Mouse (Mus musculus): Measurements from ENCODE around the gene Ttll7. TPM values are rescaled to one million over a fixed set of nuclear protein-coding genes. Genes with fewer than 3 reads are reported as not detected.

Ttll7 gene
- total and polyA plus RNA-seq, 3 experiments = not detected

DNA sequence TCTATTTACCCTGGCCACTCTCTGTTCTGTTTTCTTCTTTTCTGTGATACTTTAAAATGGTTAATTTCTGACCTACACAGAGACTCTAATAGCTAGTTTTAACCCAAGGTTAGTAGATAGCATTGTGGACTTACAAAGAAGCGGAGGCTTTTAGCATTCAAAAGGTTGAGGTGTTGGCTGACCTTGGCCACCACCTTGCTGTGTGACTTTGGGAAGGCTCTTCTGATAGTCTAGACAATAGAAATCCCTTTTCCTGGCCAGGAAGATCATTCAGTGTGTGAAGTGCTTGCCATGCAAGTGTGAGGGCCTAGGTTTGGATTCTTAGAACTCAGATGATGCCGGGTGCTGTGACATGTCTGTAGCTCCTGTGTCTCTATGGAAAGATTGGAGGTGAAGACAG, 90.9 kb downstream of the Ttll7 start:
- Histone ChIP-seq H3K4me1 (ENCODE audit: control insufficient read depth in 1 of 2, insufficient read depth in 2 of 2, low read length in 2 of 2) (no peaks in the 10 kb centered on the region), H3K4me3 (ENCODE audit: control insufficient read depth in 1 of 2, insufficient read depth in 1 of 2, low read depth in 2 of 2, low read length in 2 of 2) (no peak overlapping the region), H3K27me3 (ENCODE audit: control insufficient read depth in 1 of 2, insufficient read depth in 2 of 2, low read length in 2 of 2) (peaks cover 0 to 2% of the 10 kb centered on the region in 2 experiments; a peak in 1 of 4 replicates), H3K27ac (ENCODE audit: control insufficient read depth, low read depth, low read length) (no peak overlapping the region), H3K79me2 (ENCODE audit: control insufficient read depth, insufficient read depth, low read length, poor library complexity) (no peaks in the 10 kb centered on the region), H3K9ac (ENCODE audit: control insufficient read depth, low read depth, low read length, poor library complexity, severe bottlenecking) (no peak overlapping the region), H3K9me3 (replicated peaks; ENCODE audit: insufficient read depth, low read length) (no peaks in the 10 kb centered on the region), H3K36me3 (ENCODE audit: control insufficient read depth in 1 of 2, insufficient read depth in 2 of 2, low read length in 2 of 2) (0 out of 4 replicates have a peak, but pooled peaks cover 0 to 2% of the 10 kb centered on the region in 2 experiments)
- TF ChIP-seq MXI1 (IDR thresholded peaks at IDR 0.05; ENCODE audit: low read depth, low read length) (no peak), MYC (IDR thresholded peaks at IDR 0.05; ENCODE audit: low read depth, low read length) (no peak), MYB (IDR thresholded peaks at IDR 0.05; ENCODE audit: low read depth, low read length) (no peak), KAT2A (conservative IDR thresholded peaks at IDR 0.05; ENCODE audit: low read depth, low read length) (no peak), MEF2A (IDR thresholded peaks at IDR 0.05; ENCODE audit: extremely low read depth, insufficient replicate concordance, low read depth, low read length, poor library complexity, severe bottlenecking) (no peak), POLR2AphosphoS2 (IDR thresholded peaks at IDR 0.05; ENCODE audit: low read length) (no peak), ZC3H11A (IDR thresholded peaks at IDR 0.05; ENCODE audit: low read depth, low read length) (no peak), MAX (IDR thresholded peaks at IDR 0.05; ENCODE audit: low read length) (no peak), POLR2A (IDR thresholded peaks at IDR 0.05; ENCODE audit: control insufficient read depth in 1 of 2, insufficient read depth in 1 of 2, low read depth in 1 of 2, low read length in 2 of 2, poor library complexity in 1 of 2) (no peak), SIN3A (IDR thresholded peaks at IDR 0.05; ENCODE audit: low read length) (no peak), EP300 (IDR thresholded peaks at IDR 0.05; ENCODE audit: low read depth in 1 of 2, low read length in 2 of 2) (no peak), RCOR1 (IDR thresholded peaks at IDR 0.05; ENCODE audit: low read depth, low read length) (no peak), ZNF384 (IDR thresholded peaks at IDR 0.05; ENCODE audit: low read depth, low read length) (no peak), MAFK (IDR thresholded peaks at IDR 0.05; ENCODE audit: borderline replicate concordance, low read depth, low read length) (no peak), ELF1 (IDR thresholded peaks at IDR 0.05; ENCODE audit: low read depth, low read length) (no peak)
- DNase-seq (ENCODE audit: low read depth, low spot score) = no peak

DNA sequence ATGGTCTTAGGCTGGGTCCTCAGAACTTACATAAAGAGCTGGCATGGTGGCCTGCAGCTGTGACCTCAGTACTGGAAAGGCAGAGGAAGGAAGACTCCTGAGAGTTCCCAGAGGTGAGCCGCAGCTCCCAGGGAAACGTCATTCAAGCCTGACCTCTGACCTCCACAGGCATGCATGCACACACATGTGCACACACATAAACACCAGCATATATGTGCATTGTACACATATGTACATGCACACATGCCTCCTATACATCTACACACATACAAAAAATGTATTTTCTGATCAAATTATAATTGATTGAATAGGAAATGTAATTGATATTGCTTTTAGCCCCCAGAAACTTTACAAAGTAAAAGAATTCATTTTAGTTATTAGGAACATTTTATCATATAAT, 93.2 kb downstream of the Ttll7 start:
- Histone ChIP-seq H3K4me1 (ENCODE audit: control insufficient read depth in 1 of 2, insufficient read depth in 2 of 2, low read length in 2 of 2) (no peaks in the 10 kb centered on the region), H3K9ac (ENCODE audit: control insufficient read depth, low read depth, low read length, poor library complexity, severe bottlenecking) (no peak overlapping the region), H3K4me3 (ENCODE audit: control insufficient read depth in 1 of 2, insufficient read depth in 1 of 2, low read depth in 2 of 2, low read length in 2 of 2) (no peak overlapping the region), H3K9me3 (replicated peaks; ENCODE audit: insufficient read depth, low read length) (no peaks in the 10 kb centered on the region), H3K27ac (ENCODE audit: control insufficient read depth, low read depth, low read length) (no peak overlapping the region), H3K27me3 (ENCODE audit: control insufficient read depth in 1 of 2, insufficient read depth in 2 of 2, low read length in 2 of 2) (peaks cover 0 to 2% of the 10 kb centered on the region in 2 experiments; a peak in 1 of 4 replicates), H3K79me2 (ENCODE audit: control insufficient read depth, insufficient read depth, low read length, poor library complexity) (no peaks in the 10 kb centered on the region), H3K36me3 (ENCODE audit: control insufficient read depth in 1 of 2, insufficient read depth in 2 of 2, low read length in 2 of 2) (0 out of 4 replicates have a peak, but pooled peaks cover 0 to 2% of the 10 kb centered on the region in 2 experiments)
- TF ChIP-seq MEF2A (IDR thresholded peaks at IDR 0.05; ENCODE audit: extremely low read depth, insufficient replicate concordance, low read depth, low read length, poor library complexity, severe bottlenecking) = no peak
- no peak for TF ChIP-seq JUND (IDR thresholded peaks at IDR 0.05; ENCODE audit: low read depth, low read length)
- TF ChIP-seq ZMIZ1 (IDR thresholded peaks at IDR 0.05; ENCODE audit: low read depth, low read length) = no peak
- TF ChIP-seq TBP (IDR thresholded peaks at IDR 0.05; ENCODE audit: low read depth, low read length) = no peak
- no peak for TF ChIP-seq RCOR1 (IDR thresholded peaks at IDR 0.05; ENCODE audit: low read depth, low read length)
- TF ChIP-seq MAFK (IDR thresholded peaks at IDR 0.05; ENCODE audit: borderline replicate concordance, low read depth, low read length) = no peak
- TF ChIP-seq MAZ (IDR thresholded peaks at IDR 0.05; ENCODE audit: low read depth, low read length) = no peak
- no peak for TF ChIP-seq NELFE (IDR thresholded peaks at IDR 0.05; ENCODE audit: low read depth, low read length)
- TF ChIP-seq POLR2AphosphoS2 (IDR thresholded peaks at IDR 0.05; ENCODE audit: low read length) = no peak
- TF ChIP-seq POLR2A (IDR thresholded peaks at IDR 0.05; ENCODE audit: control insufficient read depth in 1 of 2, insufficient read depth in 1 of 2, low read depth in 1 of 2, low read length in 2 of 2, poor library complexity in 1 of 2) = no peak
- TF ChIP-seq E2F4 (IDR thresholded peaks at IDR 0.05; ENCODE audit: borderline replicate concordance, low read depth, low read length) = no peak
- no peak for TF ChIP-seq HCFC1 (IDR thresholded peaks at IDR 0.05; ENCODE audit: low read depth, low read length)
- no peak for TF ChIP-seq CTCF (IDR thresholded peaks at IDR 0.05 in 2 of 3, conservative IDR thresholded peaks at IDR 0.05 in 1 of 3; ENCODE audit: control insufficient read depth in 1 of 3, insufficient read depth in 1 of 3, low read depth in 2 of 3, low read length in 3 of 3, poor library complexity in 1 of 3, severe bottlenecking in 1 of 3)
- no peak for TF ChIP-seq GATA1 (IDR thresholded peaks at IDR 0.05; ENCODE audit: low read depth, low read length)
- no peak for TF ChIP-seq NRF1 (IDR thresholded peaks at IDR 0.05; ENCODE audit: insufficient read depth, low read depth, low read length, poor library complexity, severe bottlenecking)
- TF ChIP-seq ZKSCAN1 (IDR thresholded peaks at IDR 0.05; ENCODE audit: low read depth, low read length) = no peak
- no peak for TF ChIP-seq SIN3A (IDR thresholded peaks at IDR 0.05; ENCODE audit: low read length)
- TF ChIP-seq POLR2AphosphoS5 (IDR thresholded peaks at IDR 0.05; ENCODE audit: borderline replicate concordance, low read depth, low read length) = no peak
- TF ChIP-seq SMC3 (IDR thresholded peaks at IDR 0.05; ENCODE audit: low read depth, low read length) = no peak
- no peak for DNase-seq (ENCODE audit: low read depth, low spot score)
